Mouse (Mus musculus) heart, adult 2 months (tissue): ENCODE measurements around the gene Fam240a. TPM values are rescaled to one million over a fixed set of nuclear protein-coding genes. Genes with fewer than 3 reads are reported as not detected.

Experiments
- DNase-seq, 2 experiments: peaks; one replicate each; pipeline ENCODE4 v3.0.0; 2021
- H3K27ac ChIP-seq: fragments of 200-600 bp; 2 replicates; pipeline ENCODE4 v1.8.1; 2022
- H3K27me3 ChIP-seq: fragments of 200-500 bp; 2 replicates; pipeline ENCODE4 v1.6.1; 2012; ENCODE audit warnings: mild to moderate bottlenecking, low read length, inconsistent platforms, mixed read lengths; ENCODE audit not compliant: control insufficient read depth, insufficient read depth
- H3K36me3 ChIP-seq: fragments of 200-500 bp; 2 replicates; pipeline ENCODE4 v1.6.1; 2012; ENCODE audit warnings: low read length, inconsistent platforms; ENCODE audit not compliant: control insufficient read depth, insufficient read depth
- H3K4me1 ChIP-seq: fragments of 200-500 bp; 2 replicates; pipeline ENCODE4 v1.6.1; 2011; ENCODE audit warnings: low read length; ENCODE audit not compliant: control insufficient read depth, insufficient read depth
- H3K4me3 ChIP-seq: fragments of 200-600 bp; 2 replicates; pipeline ENCODE4 v1.8.1; 2022
- H3K79me2 ChIP-seq: fragments of 200-500 bp; replicated peaks from 2 replicates; pipeline ENCODE4 v1.6.1; 2012; ENCODE audit warnings: mild to moderate bottlenecking, inconsistent platforms, low read length, moderate library complexity, mixed read lengths; ENCODE audit not compliant: control insufficient read depth, insufficient read depth
- H3K9ac ChIP-seq: fragments of 200-500 bp; 2 replicates; pipeline ENCODE4 v1.6.1; 2012; ENCODE audit warnings: low read depth, mild to moderate bottlenecking, control low read depth, inconsistent platforms, low read length, mixed read lengths
- CTCF ChIP-seq: fragments of 200-600 bp; IDR thresholded peaks from 2 replicates; pipeline ENCODE4 v1.8.1; 2022; ENCODE audit warnings: antibody characterized with exemption, mild to moderate bottlenecking, moderate library complexity
- EP300 ChIP-seq: fragments of 200-500 bp; IDR thresholded peaks from 2 replicates; pipeline ENCODE4 v1.6.1; 2011; ENCODE audit warnings: low read depth, low read length, control low read depth; ENCODE audit not compliant: insufficient read depth
- POLR2A ChIP-seq: fragments of 200-500 bp; IDR thresholded peaks from 2 replicates; pipeline ENCODE4 v1.6.1; 2011; ENCODE audit warnings: mild to moderate bottlenecking, low read depth, low read length, control low read depth; ENCODE audit not compliant: insufficient read depth
- WGBS: fragments of 180-500 bp; shearing (Covaris S2); methylation state at CpG from one replicate; pipeline ENCODE4 v1.1.7; 2018; 5-methylcytosine and 5-hydroxymethylcytosine counted together
- intact Hi-C: fragments of 180-260 bp; cut with DNase I; formaldehyde crosslinking; loops from one replicate; pipeline ENCODE4 v1.15.1; 2025
- polyA plus RNA-seq: library from polyadenylated mRNA; depleted of rRNA; stranded (reverse); fragments of >200 nt; gene quantifications from 2 replicates; pipeline ENCODE4 v1.2.3, GENCODE M21; 2012
- total RNA-seq, 2 experiments: library from RNA; stranded (reverse); gene quantifications; 2 replicates each; pipeline ENCODE4 v1.2.3; 2021

Gene Fam240a
- total and polyA plus RNA-seq, 3 experiments, result not detected

- WGBS, result 65% methylated on average over 7 of the region's 7 CpGs
- no peak overlapping the region for H3K9ac ChIP-seq
- TF ChIP-seq EP300 (no peak), CTCF (no peak), POLR2A (no peak)
Observed at GRCm38 (mm10) chr9:110895994-110896393, 20.7 kb downstream of the Fam240a start.

GRCm38 (mm10) chr9:110895507-110895906 is 21.2 kb downstream of the Fam240a start:
- WGBS, result 73% methylated on average over 5 of the region's 5 CpGs
- DNase-seq, result no peak
- intact Hi-C loops, result no loop called here
- H3K9ac ChIP-seq, result no peak overlapping the region
- peaks cover 6% of the 10 kb centered on the region for H3K4me1 ChIP-seq
- H3K27me3 ChIP-seq, result no peaks in the 10 kb centered on the region
- no peak overlapping the region for H3K27ac ChIP-seq
- no peaks in the 10 kb centered on the region for H3K79me2 ChIP-seq
- TF ChIP-seq POLR2A, result no peak
- TF ChIP-seq CTCF, result no peak
- no peak for TF ChIP-seq EP300
- H3K36me3 ChIP-seq, result no peaks in the 10 kb centered on the region
- H3K4me3 ChIP-seq, result no peak overlapping the region

More at GRCm38 (mm10) chr9:110895994-110896393, 20.7 kb downstream of the Fam240a start:
- intact Hi-C loops, result no loop called here
- DNase-seq, result no peak
- no peak overlapping the region for H3K27ac ChIP-seq
- H3K4me1 ChIP-seq, result peaks cover 6% of the 10 kb centered on the region
- H3K27me3 ChIP-seq, result no peaks in the 10 kb centered on the region
- no peaks in the 10 kb centered on the region for H3K79me2 ChIP-seq
- H3K4me3 ChIP-seq, result no peak overlapping the region
- no peaks in the 10 kb centered on the region for H3K36me3 ChIP-seq

- no peak overlapping the region; the same call in 1 of the 2 replicates for H3K9ac ChIP-seq
- no peaks in the 10 kb centered on the region for H3K27me3 ChIP-seq
- no peak overlapping the region for H3K27ac ChIP-seq
- no peaks in the 10 kb centered on the region for H3K79me2 ChIP-seq
- H3K4me3 ChIP-seq, result no peak overlapping the region
- peaks cover 7% of the 10 kb centered on the region for H3K4me1 ChIP-seq
- no peaks in the 10 kb centered on the region for H3K36me3 ChIP-seq
- intact Hi-C loops, result no loop called here
- no peak for TF ChIP-seq CTCF
- TF ChIP-seq POLR2A, result no peak
- no peak for TF ChIP-seq EP300
- WGBS, result 62% methylated on average over 10 of the region's 10 CpGs
- no peak for DNase-seq
Observed at GRCm38 (mm10) chr9:110893429-110893828, 23.2 kb downstream of the Fam240a start.

- no peak overlapping the region for H3K27ac ChIP-seq
- peaks cover 9% of the 10 kb centered on the region for H3K4me1 ChIP-seq
- 85% methylated on average over 3 of the region's 3 CpGs for WGBS
- intact Hi-C loops, result no loop called here
- H3K27me3 ChIP-seq, result no peaks in the 10 kb centered on the region
- H3K36me3 ChIP-seq, result no peaks in the 10 kb centered on the region
- TF ChIP-seq EP300 (no peak), CTCF (no peak), POLR2A (no peak)
- H3K79me2 ChIP-seq, result no peaks in the 10 kb centered on the region
- no peak overlapping the region for H3K9ac ChIP-seq
- DNase-seq, result no peak
- no peak overlapping the region for H3K4me3 ChIP-seq
Observed at GRCm38 (mm10) chr9:110892552-110892951, 24.1 kb downstream of the Fam240a start.

- Histone ChIP-seq H3K27me3 (no peaks in the 10 kb centered on the region), H3K36me3 (no peaks in the 10 kb centered on the region), H3K4me1 (peaks cover 10% of the 10 kb centered on the region), H3K4me3 (no peak overlapping the region), H3K27ac (peak overlapping the region; percentile 43), H3K9ac (no peak overlapping the region), H3K79me2 (no peaks in the 10 kb centered on the region)
- WGBS, result 60% methylated on average over 12 of the region's 12 CpGs
- no peak for DNase-seq
- TF ChIP-seq CTCF, result no peak
- TF ChIP-seq EP300, result no peak
- TF ChIP-seq POLR2A, result no peak
- intact Hi-C loops, result no loop called here
Observed at GRCm38 (mm10) chr9:110891077-110891828, 25.4 kb downstream of the Fam240a start.

- no peak overlapping the region for H3K4me3 ChIP-seq
- H3K9ac ChIP-seq, result no peak overlapping the region
- DNase-seq, result no peak
- peak overlapping the region; percentile 21; the same call in 1 of the 2 replicates for H3K27ac ChIP-seq
- no peaks in the 10 kb centered on the region for H3K27me3 ChIP-seq
- H3K4me1 ChIP-seq, result peaks cover 10% of the 10 kb centered on the region
- TF ChIP-seq EP300 (no peak), CTCF (peak; percentile 55), POLR2A (no peak)
- no peaks in the 10 kb centered on the region for H3K79me2 ChIP-seq
- intact Hi-C loops, result no loop called here
- no peaks in the 10 kb centered on the region for H3K36me3 ChIP-seq
- WGBS, result 38% methylated on average over 21 of the region's 21 CpGs
Observed at GRCm38 (mm10) chr9:110890026-110890783, 26.5 kb downstream of the Fam240a start.
